Mouse (Mus musculus): ENCODE data around the gene Neu1. TPM values are rescaled to one million over a fixed set of nuclear protein-coding genes. Genes with fewer than 3 reads are reported as not detected.
"Not testable (repeated sequence)": the region's sequence is repeated elsewhere in the genome, so short reads cannot be mapped to it uniquely, and the experiment has no call there.

Gene Neu1
- polyA plus RNA-seq, 1 experiment, result 82.3 TPM

- Histone ChIP-seq H3K4me1 (replicated peaks; ENCODE audit: control insufficient read depth, insufficient read depth, low read length) (no peaks in the 10 kb centered on the region), H3K27ac (ENCODE audit: control insufficient read depth, insufficient read depth, low read length) (no peak overlapping the region), H3K4me3 (ENCODE audit: control insufficient read depth, insufficient read depth, low read length) (no peak overlapping the region), H3K36me3 (ENCODE audit: control insufficient read depth, insufficient read depth, low read length) (no peaks in the 10 kb centered on the region), H3K27me3 (ENCODE audit: control insufficient read depth, insufficient read depth, low read length) (no peaks in the 10 kb centered on the region)
- TF ChIP-seq CTCF (IDR thresholded peaks at IDR 0.05; ENCODE audit: borderline replicate concordance, control insufficient read depth, extremely low read depth, insufficient read depth, low read length, poor library complexity) (no peak), POLR2A (IDR thresholded peaks at IDR 0.05; ENCODE audit: control insufficient read depth, extremely low read depth, insufficient read depth, low read length, poor library complexity) (no peak)
- no peak for DNase-seq
Observed at GRCm38 (mm10) chr17:34944362-34944761, 13.3 kb downstream of the Neu1 start.

- peaks cover 1% of the 10 kb centered on the region for H3K4me1 ChIP-seq (replicated peaks; ENCODE audit: control insufficient read depth, insufficient read depth, low read length)
- no peak overlapping the region for H3K27ac ChIP-seq (ENCODE audit: control insufficient read depth, insufficient read depth, low read length)
- DNase-seq, result no peak
- 95% methylated on average over 5 of the region's 5 CpGs for WGBS
- no peak overlapping the region for H3K4me3 ChIP-seq (ENCODE audit: control insufficient read depth, insufficient read depth, low read length)
- no peaks in the 10 kb centered on the region for H3K27me3 ChIP-seq (ENCODE audit: control insufficient read depth, insufficient read depth, low read length)
- TF ChIP-seq POLR2A (IDR thresholded peaks at IDR 0.05; ENCODE audit: control insufficient read depth, extremely low read depth, insufficient read depth, low read length, poor library complexity) (no peak), CTCF (IDR thresholded peaks at IDR 0.05; ENCODE audit: borderline replicate concordance, control insufficient read depth, extremely low read depth, insufficient read depth, low read length, poor library complexity) (no peak)
- H3K36me3 ChIP-seq (ENCODE audit: control insufficient read depth, insufficient read depth, low read length), result no peaks in the 10 kb centered on the region
Observed at GRCm38 (mm10) chr17:34946486-34947140, 15.6 kb downstream of the Neu1 start.

- Histone ChIP-seq H3K4me1 (replicated peaks; ENCODE audit: control insufficient read depth, insufficient read depth, low read length) (peaks cover 5% of the 10 kb centered on the region), H3K27me3 (ENCODE audit: control insufficient read depth, insufficient read depth, low read length) (no peaks in the 10 kb centered on the region), H3K36me3 (ENCODE audit: control insufficient read depth, insufficient read depth, low read length) (no peaks in the 10 kb centered on the region), H3K4me3 (ENCODE audit: control insufficient read depth, insufficient read depth, low read length) (no peak overlapping the region), H3K27ac (ENCODE audit: control insufficient read depth, insufficient read depth, low read length) (no peak overlapping the region)
- DNase-seq, result no peak
- TF ChIP-seq POLR2A (IDR thresholded peaks at IDR 0.05; ENCODE audit: control insufficient read depth, extremely low read depth, insufficient read depth, low read length, poor library complexity) (no peak), CTCF (IDR thresholded peaks at IDR 0.05; ENCODE audit: borderline replicate concordance, control insufficient read depth, extremely low read depth, insufficient read depth, low read length, poor library complexity) (no peak)
- WGBS, result 45% methylated on average over 8 of the region's 8 CpGs
Observed at GRCm38 (mm10) chr17:34947606-34948005, 16.6 kb downstream of the Neu1 start.

GRCm38 (mm10) chr17:34948721-34949552 lies 17.9 kb downstream of the Neu1 start:
- H3K36me3 ChIP-seq (ENCODE audit: control insufficient read depth, insufficient read depth, low read length); DNase-seq; H3K4me3 ChIP-seq (ENCODE audit: control insufficient read depth, insufficient read depth, low read length); H3K27ac ChIP-seq (ENCODE audit: control insufficient read depth, insufficient read depth, low read length); H3K4me1 ChIP-seq (replicated peaks; ENCODE audit: control insufficient read depth, insufficient read depth, low read length); H3K27me3 ChIP-seq (ENCODE audit: control insufficient read depth, insufficient read depth, low read length): not testable (repeated sequence)
- 82% methylated on average over 9 of the region's 9 CpGs for WGBS

GRCm38 (mm10) chr17:34949553-34949969 lies 18.5 kb downstream of the Neu1 start:
- Histone ChIP-seq H3K27ac (ENCODE audit: control insufficient read depth, insufficient read depth, low read length) (no peak overlapping the region), H3K4me1 (replicated peaks; ENCODE audit: control insufficient read depth, insufficient read depth, low read length) (peaks cover 5% of the 10 kb centered on the region), H3K27me3 (ENCODE audit: control insufficient read depth, insufficient read depth, low read length) (no peaks in the 10 kb centered on the region), H3K36me3 (ENCODE audit: control insufficient read depth, insufficient read depth, low read length) (no peaks in the 10 kb centered on the region), H3K4me3 (ENCODE audit: control insufficient read depth, insufficient read depth, low read length) (no peak overlapping the region)
- TF ChIP-seq POLR2A (IDR thresholded peaks at IDR 0.05; ENCODE audit: control insufficient read depth, extremely low read depth, insufficient read depth, low read length, poor library complexity) (no peak), CTCF (IDR thresholded peaks at IDR 0.05; ENCODE audit: borderline replicate concordance, control insufficient read depth, extremely low read depth, insufficient read depth, low read length, poor library complexity) (no peak)
- no peak for DNase-seq
- WGBS, result 82% methylated on average over 4 of the region's 4 CpGs

GRCm38 (mm10) chr17:34950514-34951455 lies 19.7 kb downstream of the Neu1 start:
- H3K36me3 ChIP-seq (ENCODE audit: control insufficient read depth, insufficient read depth, low read length), result no peaks in the 10 kb centered on the region
- no peaks in the 10 kb centered on the region; the same call in 1 of the 2 replicates for H3K27me3 ChIP-seq (ENCODE audit: control insufficient read depth, insufficient read depth, low read length)
- H3K27ac ChIP-seq (ENCODE audit: control insufficient read depth, insufficient read depth, low read length), result no peak overlapping the region
- H3K4me3 ChIP-seq (ENCODE audit: control insufficient read depth, insufficient read depth, low read length), result no peak overlapping the region
- DNase-seq, result no peak
- TF ChIP-seq POLR2A (IDR thresholded peaks at IDR 0.05; ENCODE audit: control insufficient read depth, extremely low read depth, insufficient read depth, low read length, poor library complexity) (no peak), CTCF (IDR thresholded peaks at IDR 0.05; ENCODE audit: borderline replicate concordance, control insufficient read depth, extremely low read depth, insufficient read depth, low read length, poor library complexity) (no peak)
- peaks cover 5% of the 10 kb centered on the region for H3K4me1 ChIP-seq (replicated peaks; ENCODE audit: control insufficient read depth, insufficient read depth, low read length)
- 50% methylated on average over 10 of the region's 10 CpGs for WGBS

Data from thymus, adult 2 months (tissue).